Mouse (Mus musculus) spleen, postnatal 14 days (tissue): ENCODE measurements around the gene Ano9.
A peak's percentile ranks its signal among the peaks of the same experiment; 100 is the strongest.

ENCODE experiments used
- DNase-seq, 2 experiments: peaks; one replicate each; pipeline ENCODE4 v3.0.0; 2021 to 2022; ENCODE audit warnings: low spot score in 2 of 2

The Ano9 gene

GRCm38 (mm10) chr7:141117636-141118035 lies at the start of gene Ano9:
Ano9 (minus strand) TSS chr7:141117806.
- no peak for DNase-seq

GRCm38 (mm10) chr7:141164850-141165249 lies 47.2 kb upstream of the Ano9 start:
- DNase-seq = no peak

DNA sequence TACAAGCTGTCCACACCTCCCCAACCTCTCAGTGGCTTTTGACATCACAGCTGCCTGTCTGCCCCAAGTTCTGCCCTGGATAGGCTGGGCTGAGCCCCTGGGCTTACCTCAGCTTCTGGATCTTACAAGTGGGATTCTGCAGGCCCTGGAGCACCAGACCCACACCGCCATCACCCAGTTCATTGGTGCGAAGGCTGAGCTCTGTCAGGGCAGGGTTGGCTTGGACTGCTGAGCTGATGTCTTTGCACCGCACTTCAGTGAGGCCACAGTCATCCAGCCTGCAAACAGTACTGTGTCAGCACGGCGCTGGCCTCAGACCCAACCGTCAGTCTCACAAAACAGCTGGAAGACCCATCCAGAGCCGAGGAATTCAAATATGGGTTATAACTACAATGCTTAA lies 46.8 kb upstream of the Ano9 start:
- no peak for DNase-seq

- no peak for DNase-seq
These were observed 37.8 kb upstream of the Ano9 start for GRCm38 (mm10) chr7:141155362-141155761.

DNA sequence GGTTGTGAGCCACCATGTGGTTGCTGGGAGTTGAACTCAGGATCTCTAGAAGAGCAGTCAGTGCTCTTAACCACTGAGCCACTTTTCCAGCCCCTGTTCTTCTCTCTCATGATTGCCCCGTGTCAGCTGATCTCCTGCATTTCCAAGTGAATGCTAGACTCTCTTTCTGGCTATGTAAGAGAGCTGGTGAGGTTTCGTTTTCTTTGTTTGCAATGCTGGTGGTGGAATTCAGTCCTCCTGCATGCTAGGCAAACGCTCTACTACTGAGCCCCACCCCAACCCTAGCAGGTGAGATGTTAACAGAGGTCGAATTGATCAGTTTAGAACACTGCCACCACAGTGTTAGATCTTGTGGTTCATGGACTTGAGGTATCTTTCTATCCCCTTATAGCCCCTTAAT lies 31.0 kb upstream of the Ano9 start:
- no peak for DNase-seq

- DNase-seq = no peak
These were observed 29.4 kb upstream of the Ano9 start for GRCm38 (mm10) chr7:141147044-141147443.

- DNase-seq = no peak
These were observed 28.5 kb upstream of the Ano9 start for GRCm38 (mm10) chr7:141146043-141146595.

DNA sequence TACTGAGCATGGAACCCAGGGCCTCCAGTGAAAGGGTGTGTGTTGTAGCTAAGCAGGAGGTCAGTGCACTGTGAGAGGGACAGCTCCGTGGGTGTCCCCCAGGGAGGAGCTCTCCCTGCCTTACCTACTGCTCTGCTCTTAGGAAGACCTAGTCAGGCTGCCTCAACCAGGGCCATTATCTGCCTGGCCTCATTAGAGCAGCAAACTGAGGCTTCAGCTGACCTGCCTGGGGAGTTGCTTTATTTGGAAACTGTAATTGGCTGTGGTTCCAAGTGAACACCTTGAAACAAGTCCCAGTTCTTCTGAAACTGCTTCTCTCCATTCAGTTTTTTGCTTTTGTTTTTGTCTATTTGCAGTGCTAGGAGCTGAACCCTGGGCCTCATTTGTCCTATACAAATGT lies 27.8 kb upstream of the Ano9 start:
- no peak for DNase-seq

GRCm38 (mm10) chr7:141144650-141145049 lies 27.0 kb upstream of the Ano9 start:
- DNase-seq = no peak

DNA sequence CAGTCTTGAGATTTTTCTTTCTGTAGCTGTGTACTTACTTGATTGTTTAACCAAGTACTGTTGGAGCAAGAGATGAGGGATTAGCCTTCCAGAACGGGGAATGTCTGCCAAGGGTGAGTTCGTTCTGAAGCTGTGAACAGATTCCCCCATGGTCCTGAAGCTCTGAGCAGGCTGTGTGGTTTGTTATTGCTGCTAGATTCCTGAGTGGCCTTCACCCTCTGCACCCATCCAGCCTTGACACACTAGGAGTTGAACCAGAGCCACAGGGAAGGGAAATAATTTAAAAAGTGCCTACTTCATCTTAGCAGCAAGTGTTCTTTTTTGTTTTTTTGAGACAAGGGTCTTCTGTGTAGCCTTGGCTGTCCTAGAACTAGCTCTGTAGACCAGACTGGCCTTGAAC lies 26.3 kb upstream of the Ano9 start:
- no peak for DNase-seq

GRCm38 (mm10) chr7:141143112-141143511 lies 25.5 kb upstream of the Ano9 start:
- DNase-seq = peak; percentile 33 to 65

GRCm38 (mm10) chr7:141141326-141141725 lies 23.7 kb upstream of the Ano9 start:
- no peak for DNase-seq

- peak in 1 of 2 experiments; percentile 35 for DNase-seq
These were observed 14.5 kb upstream of the Ano9 start for GRCm38 (mm10) chr7:141131904-141132755.

DNA sequence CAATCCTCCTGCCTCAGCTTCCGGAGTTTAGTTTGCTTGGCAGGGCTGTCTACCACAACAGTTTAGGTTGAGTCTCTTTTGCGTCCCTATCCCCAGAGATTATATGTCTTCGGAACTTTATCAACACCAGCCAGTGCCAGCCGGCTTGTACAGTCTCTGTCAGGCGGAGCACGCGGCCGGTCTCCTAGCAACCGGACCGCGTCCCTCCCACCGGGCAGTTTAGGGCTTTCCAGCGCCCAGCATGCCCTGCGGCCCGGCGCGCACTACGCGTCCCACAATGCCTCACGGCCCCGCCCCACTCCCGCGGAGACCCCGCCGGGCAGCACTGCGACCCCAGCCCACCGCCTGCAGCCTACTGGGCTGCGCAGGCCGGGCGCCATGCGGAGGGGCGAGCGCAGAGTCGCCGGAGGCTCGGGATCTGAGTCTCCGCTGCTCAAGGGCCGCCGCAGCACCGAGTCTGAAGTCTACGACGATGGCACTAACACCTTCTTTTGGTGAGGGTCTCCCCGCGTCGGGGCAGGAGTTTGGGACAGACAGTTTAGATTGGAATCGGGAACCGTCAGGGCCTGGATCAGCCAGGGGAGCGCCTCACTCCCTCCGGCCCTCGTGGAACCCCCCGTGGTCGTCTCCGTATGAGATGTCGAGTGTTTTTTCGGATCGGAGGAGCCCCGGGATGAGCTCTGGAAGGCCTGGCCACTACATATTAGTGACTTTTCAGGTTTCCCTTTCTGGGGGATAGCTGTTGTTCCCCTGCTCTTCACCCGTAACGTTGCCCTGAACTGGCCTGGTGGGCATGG lies 13.6 kb upstream of the Ano9 start:
- peak; percentile 82 to 88 for DNase-seq

GRCm38 (mm10) chr7:141123517-141123856 lies 5.9 kb upstream of the Ano9 start:
- no peak for DNase-seq

DNA sequence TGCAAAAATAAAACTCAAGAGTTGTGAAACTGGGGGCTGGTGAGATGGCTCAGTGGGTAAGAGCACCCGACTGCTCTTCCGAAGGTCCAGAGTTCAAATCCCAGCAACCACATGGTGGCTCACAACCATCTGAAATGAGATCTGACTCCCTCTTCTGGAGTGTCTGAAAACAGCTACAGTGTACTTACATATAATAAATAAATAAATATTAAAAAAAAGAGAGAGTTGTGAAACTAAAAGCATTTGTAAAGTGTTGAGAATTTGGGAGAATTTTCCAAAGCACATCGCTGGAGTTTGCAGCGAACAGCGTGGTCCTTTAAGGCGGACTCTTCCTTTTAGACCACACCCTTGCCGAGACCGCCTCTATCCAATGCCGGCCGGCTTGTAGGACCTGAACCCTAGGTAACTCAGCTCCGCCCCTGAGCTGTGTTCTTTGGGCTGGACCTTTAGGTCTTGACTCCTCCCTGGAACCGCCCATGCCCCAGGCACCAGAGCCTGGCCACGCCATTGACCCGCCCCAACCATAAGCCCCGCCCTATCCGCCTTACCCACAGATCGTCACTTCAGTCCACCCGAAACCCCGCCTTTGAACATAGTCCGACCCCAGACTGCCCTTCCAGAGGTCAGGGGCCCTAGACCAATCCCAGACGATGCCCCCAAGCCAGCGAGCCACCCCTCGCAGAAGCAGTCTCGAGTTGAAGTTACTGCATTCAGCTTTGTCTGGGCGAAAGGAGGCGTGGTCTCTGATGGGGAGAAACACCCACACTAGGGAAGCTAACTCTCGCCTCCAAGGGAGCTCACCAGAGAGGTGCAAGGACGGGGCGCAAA lies 5.3 kb upstream of the Ano9 start:
- DNase-seq = peak; percentile 91 to 92

DNA sequence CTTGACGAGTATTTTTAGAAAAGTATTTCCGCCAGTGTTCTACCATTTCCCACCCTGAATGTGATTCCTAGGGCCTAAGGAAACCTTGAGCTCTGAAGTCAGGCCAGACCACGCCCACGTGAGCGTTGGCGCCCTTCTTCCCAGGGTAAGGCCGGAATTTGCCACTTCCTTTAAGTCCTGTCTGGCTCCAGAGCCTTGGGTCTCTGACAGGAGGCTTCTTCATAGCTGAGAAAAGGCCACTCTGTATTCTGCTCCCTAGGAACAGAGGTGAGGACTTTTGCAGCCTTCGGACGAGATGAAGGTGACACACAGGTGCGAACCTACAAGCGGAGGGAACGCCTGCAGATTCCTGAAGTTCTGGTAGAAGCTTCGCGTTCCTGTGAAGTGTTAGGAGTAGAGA lies 4.6 kb upstream of the Ano9 start, which contains the start of gene Ptdss2:
Ptdss2 (plus strand) TSS at position 138 of the 400 bp plus-strand sequence.
- no peak for DNase-seq

- no peak for DNase-seq
These were observed 3.5 kb upstream of the Ano9 start for GRCm38 (mm10) chr7:141121051-141121531.

DNA sequence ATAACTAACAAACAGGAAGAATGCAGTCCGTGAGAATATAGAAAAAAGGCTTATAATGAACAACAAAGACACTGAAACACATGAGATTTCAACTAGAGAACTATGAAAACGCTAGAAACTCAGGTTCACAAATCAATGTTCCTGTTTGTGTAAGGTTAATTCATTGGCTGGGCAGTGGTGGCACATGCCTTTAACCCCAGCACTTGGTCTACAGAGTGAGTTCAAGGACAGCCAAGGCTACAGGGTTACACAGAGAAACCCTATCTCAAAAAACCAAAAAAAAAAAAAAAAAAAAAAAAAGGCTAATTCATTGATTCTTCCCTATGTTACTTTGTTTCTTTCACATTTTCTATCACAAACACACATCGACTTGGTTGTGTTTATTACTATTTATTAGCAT lies 3.0 kb upstream of the Ano9 start:
- no peak for DNase-seq

DNA sequence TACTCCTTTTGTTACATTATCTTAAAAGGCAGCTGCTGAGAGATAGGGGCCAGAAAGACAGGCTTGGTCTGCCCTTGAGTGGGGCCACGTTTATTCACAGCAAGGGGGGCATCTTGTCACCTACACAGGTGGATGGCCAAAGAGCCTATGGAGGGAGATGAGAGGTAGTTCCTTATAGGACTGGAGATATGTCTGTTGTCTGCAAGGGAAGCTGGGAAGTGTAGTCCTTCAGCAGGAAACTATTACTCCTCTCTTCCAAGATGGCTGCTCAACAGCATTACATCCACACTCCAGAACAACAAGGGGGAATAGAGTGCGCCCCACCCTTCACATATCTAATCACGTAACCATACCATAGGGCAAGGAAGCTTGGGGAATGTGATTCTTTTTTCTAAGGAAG lies 1.9 kb upstream of the Ano9 start:
- DNase-seq = no peak

DNA sequence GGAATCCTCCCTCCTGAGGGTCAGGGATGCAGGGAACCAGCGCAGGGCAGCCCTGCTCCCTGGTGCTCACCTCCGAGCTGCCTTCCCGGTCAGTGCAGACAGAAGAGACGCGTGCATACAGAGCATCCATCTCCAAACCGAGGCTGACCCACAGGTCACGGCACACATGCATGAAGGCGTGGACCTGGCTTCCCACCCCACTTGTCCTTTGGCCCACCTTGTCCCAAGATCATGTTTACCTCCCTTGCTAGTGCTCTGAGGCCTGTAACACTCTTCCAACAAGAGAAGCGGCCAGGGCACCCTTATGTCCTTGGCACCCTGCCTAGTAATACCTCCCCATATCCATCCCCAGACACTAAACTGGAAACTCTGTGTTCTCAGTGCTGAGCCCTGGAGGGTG lies 1.7 kb downstream of the Ano9 start:
- no peak for DNase-seq

GRCm38 (mm10) chr7:141103161-141103560 lies 14.4 kb downstream of the Ano9 start:
- no peak for DNase-seq
